Mouse (Mus musculus): ENCODE data around the gene Copa.

DNA sequence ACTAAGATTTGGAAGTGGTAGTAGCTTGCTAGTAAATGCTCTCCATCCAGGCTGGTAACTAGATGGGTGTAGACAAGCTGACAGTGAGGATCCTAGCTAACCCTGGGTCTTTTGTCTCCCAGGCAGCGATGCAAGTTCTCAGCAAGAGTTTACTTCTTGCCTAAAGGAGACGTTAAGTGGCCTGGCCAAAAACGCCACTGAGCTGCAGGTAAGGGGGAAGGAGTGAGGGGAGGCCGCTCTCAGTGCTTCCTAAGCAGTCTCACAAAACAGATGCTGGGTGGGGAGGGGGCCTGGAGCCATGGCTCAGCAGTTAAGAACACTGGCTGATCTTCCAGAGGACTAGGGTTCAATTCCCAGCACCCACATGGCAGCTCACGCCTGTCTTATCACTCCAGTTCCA, 47.5 kb downstream of the Copa start:
- TF ChIP-seq POLR2A (IDR thresholded peaks at IDR 0.05; ENCODE audit: low read depth, low read length) = no peak
- TF ChIP-seq CTCF (IDR thresholded peaks at IDR 0.05; ENCODE audit: extremely low read depth, insufficient read length, insufficient replicate concordance, low read depth, low read length) = no peak
